13 mouse cellular contexts compared by ENCODE assay signal in the genomic region with DNA sequence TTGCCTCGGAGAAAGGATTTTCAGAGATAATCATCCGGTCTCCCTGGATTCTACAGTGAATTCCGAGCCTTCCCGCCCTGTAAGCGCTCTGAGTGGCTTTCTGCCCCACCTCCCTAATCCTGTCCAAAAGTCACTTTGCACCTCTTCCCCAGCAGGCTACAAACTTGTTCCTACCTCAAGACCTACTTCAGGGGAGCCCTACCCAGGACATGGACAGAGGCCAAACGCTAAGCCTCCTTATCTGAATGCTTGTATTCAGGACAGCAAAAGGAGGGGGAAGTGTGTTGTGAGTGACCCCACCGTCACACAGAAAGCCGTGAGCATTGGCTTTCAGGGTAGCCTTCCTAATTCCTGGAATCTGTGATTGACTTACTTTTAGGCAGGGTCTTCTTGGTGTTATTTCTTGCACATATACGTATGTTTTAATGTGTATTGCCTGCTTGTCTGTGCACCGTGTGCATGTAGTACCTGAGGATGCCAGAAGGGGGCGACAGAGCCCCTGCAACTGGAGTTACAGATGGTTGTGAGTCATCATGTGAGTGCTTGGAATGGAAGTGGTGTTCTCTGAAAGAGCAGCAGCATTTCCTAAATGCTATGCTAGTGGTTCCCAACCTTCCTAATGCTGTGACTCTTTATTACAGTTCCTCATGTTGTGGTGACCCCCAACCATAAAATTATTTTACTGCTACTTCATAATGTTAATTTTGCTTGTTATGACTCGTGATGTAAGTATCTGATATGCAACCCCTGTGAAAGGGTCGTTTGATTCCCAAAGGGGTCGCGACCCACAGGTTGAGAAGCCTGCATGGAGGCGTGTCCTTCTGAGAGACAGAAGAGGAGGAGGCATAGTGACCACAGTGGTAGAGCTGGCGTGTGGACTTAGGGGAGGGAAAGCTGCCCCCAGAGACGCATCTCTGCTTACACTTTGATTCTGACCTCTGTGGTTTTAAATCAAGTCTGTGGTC. TPM values are rescaled to one million over a fixed set of nuclear protein-coding genes. Genes with fewer than 3 reads are reported as not detected.
DNase-seq lines count a peak whose midpoint lies in the region; ATAC-seq and TF ChIP-seq lines count a peak whose summit lies in the region.
"Had no signal": no experiment of that assay in that cellular context is flagged by ENCODE, and none has a peak within 500 bp of the region (broad histone marks: within the 10 kb centered on the region; RNA-seq: fewer than 3 reads in every experiment).

No protein-coding gene starts in this region.

- H3K27me3 ChIP-seq in heart, postnatal 0 days (ENCODE audit: control insufficient read depth, insufficient read depth, low read length) = peaks cover 27% of the 10 kb centered on the region
- peaks cover 12% of the 10 kb centered on the region for H3K27me3 ChIP-seq in G1E (ENCODE audit: insufficient read depth, low read length)
- peaks cover 31% of the 10 kb centered on the region for H3K27me3 ChIP-seq in lung, embryonic 14.5 days (ENCODE audit: insufficient read depth, low read length)

- H3K4me3 ChIP-seq in heart, postnatal 0 days (ENCODE audit: low read depth, low read length) = no peak overlapping the region
- no peak overlapping the region for H3K4me3 ChIP-seq in G1E (ENCODE audit: low read depth, low read length)
- no peak overlapping the region for H3K4me3 ChIP-seq in lung, embryonic 14.5 days (ENCODE audit: low read depth, low read length)
- H3K4me3 ChIP-seq: forebrain, embryonic 12.5 days; hindbrain, embryonic 10.5 days; liver, embryonic 13.5 days had no signal

- no peak for ATAC-seq in heart, postnatal 0 days (ENCODE audit: insufficient read depth, low read depth)
- ATAC-seq in G1E (ENCODE audit: extremely low read depth, insufficient number of reproducible peaks, low FRiP score, poor library complexity, severe bottlenecking) = no peak
- ATAC-seq in lung, embryonic 14.5 days (ENCODE audit: insufficient read depth) = no peak
- ATAC-seq: midbrain, embryonic 16.5 days had no signal

- no peak overlapping the region for H3K27ac ChIP-seq in heart, postnatal 0 days (ENCODE audit: low read depth)
- H3K27ac ChIP-seq in lung, embryonic 14.5 days (ENCODE audit: low read depth) = no peak overlapping the region
- H3K27ac ChIP-seq: forebrain, embryonic 12.5 days; hindbrain, embryonic 10.5 days; liver, embryonic 13.5 days had no signal

- H3K4me1 ChIP-seq in heart, postnatal 0 days (ENCODE audit: control insufficient read depth, insufficient read depth) = peaks cover 17% of the 10 kb centered on the region
- H3K4me1 ChIP-seq in G1E (ENCODE audit: insufficient read depth, low read depth, low read length) = no peaks in the 10 kb centered on the region
- no peaks in the 10 kb centered on the region for H3K4me1 ChIP-seq in lung, embryonic 14.5 days (ENCODE audit: insufficient read depth)
- H3K4me1 ChIP-seq: liver, embryonic 13.5 days had no signal

- TF ChIP-seq EP300 in heart, postnatal 0 days (IDR thresholded peaks at IDR 0.05; ENCODE audit: low read depth) = no peak

- no peaks in the 10 kb centered on the region for H3K36me3 ChIP-seq in heart, postnatal 0 days (replicated peaks; ENCODE audit: control insufficient read depth, insufficient read depth, low read length)
- no peaks in the 10 kb centered on the region for H3K36me3 ChIP-seq in G1E (replicated peaks)
- H3K36me3 ChIP-seq in lung, embryonic 14.5 days (ENCODE audit: insufficient read depth) = no peaks in the 10 kb centered on the region
- H3K36me3 ChIP-seq: forebrain, embryonic 12.5 days; hindbrain, embryonic 10.5 days; liver, embryonic 13.5 days had no signal

- TF ChIP-seq CTCF in heart, postnatal 0 days (IDR thresholded peaks at IDR 0.05; ENCODE audit: low read depth) = peak; percentile 46
- TF ChIP-seq CTCF in G1E (IDR thresholded peaks at IDR 0.05; ENCODE audit: low read depth, low read length) = peak; percentile 83
- TF ChIP-seq CTCF in lung, embryonic 14.5 days (IDR thresholded peaks at IDR 0.05; ENCODE audit: low read depth) = peak; percentile 61

- no peak overlapping the region for H3K4me2 ChIP-seq in heart, postnatal 0 days (ENCODE audit: low read depth, low read length)
- no peak overlapping the region for H3K4me2 ChIP-seq in lung, embryonic 14.5 days
- H3K4me2 ChIP-seq: forebrain, embryonic 12.5 days; liver, embryonic 13.5 days had no signal

- WGBS in heart, postnatal 0 days = 63% methylated on average over 18 of the region's 18 CpGs
- WGBS in lung, embryonic 14.5 days = 70% methylated on average over 18 of the region's 18 CpGs

- no peak overlapping the region for H3K9ac ChIP-seq in heart, postnatal 0 days (replicated peaks; ENCODE audit: low read depth, low read length)
- no peak overlapping the region for H3K9ac ChIP-seq in lung, embryonic 14.5 days
- H3K9ac ChIP-seq: forebrain, embryonic 12.5 days; liver, embryonic 13.5 days had no signal

- no peaks in the 10 kb centered on the region for H3K9me3 ChIP-seq in heart, postnatal 0 days (replicated peaks; ENCODE audit: control insufficient read depth, low read length)
- peaks cover 5% of the 10 kb centered on the region for H3K9me3 ChIP-seq in G1E (replicated peaks)
- peaks cover 3% of the 10 kb centered on the region; the same call in 1 of the 2 replicates for H3K9me3 ChIP-seq in lung, embryonic 14.5 days (ENCODE audit: low read depth, low read length)

- no peak for DNase-seq in heart, postnatal 0 days (ENCODE audit: low spot score)
- DNase-seq in heart, adult 18-20 months = no peak
- DNase-seq in 3T3-L1 (ENCODE audit: low read depth, low spot score) = peak; percentile 59
- no peak for DNase-seq in G1E (ENCODE audit: low spot score)
- no peak for DNase-seq in lung, embryonic 14.5 days
- no peak for DNase-seq in adrenal gland, postnatal 36 days
- DNase-seq in left cerebral cortex, adult 11 months (ENCODE audit: low spot score) = no peak
- DNase-seq in left cerebral cortex, adult 8-10 months (ENCODE audit: low spot score in 2 of 2) = no peak
- DNase-seq: liver, embryonic 13.5 days had no signal

RNA-seq across cellular contexts. Expression of a gene that starts 6.1 kb away (rescaled TPM):
- total RNA-seq in heart, postnatal 0 days (2014; rRNA removed; ENCODE audit: low replicate concordance) = not detected in 2 replicates
- polyA plus RNA-seq in heart, postnatal 0 days (2015; fragmentation: Nextera tagmentation; extraction: Ambion mirVana) = 0.04 TPM in 1 of 2 replicates, not detected in the other
- under 1 TPM in 1 of 2 experiments, not detected in 1; 0.32 TPM for total RNA-seq in heart, adult 18-20 months (2021)
- total RNA-seq in G1E (2014; fragmentation: Nextera tagmentation) (not detected in 2 replicates), G1E (2017) (0.06 TPM in 1 of 2 replicates, not detected in the other)
- polyA plus RNA-seq in G1E (2012) = not detected in 2 replicates
- polyA plus RNA-seq in lung, embryonic 14.5 days (2014; fragmentation: Nextera tagmentation; extraction: Ambion mirVana) = not detected in 2 replicates
- total RNA-seq in adrenal gland, postnatal 36 days (2021) = 10 to 100 TPM; 45.9 to 47.8 TPM
- total RNA-seq in left cerebral cortex, adult 8-10 months (2022) = 100 to 1,000 TPM; 230 to 238 (median 233) TPM

RNA-seq across cellular contexts. Expression of a gene that starts 21.3 kb away (rescaled TPM):
- total RNA-seq in heart, postnatal 0 days (2014; rRNA removed; ENCODE audit: low replicate concordance) = not detected in 2 replicates
- polyA plus RNA-seq in heart, postnatal 0 days (2015; fragmentation: Nextera tagmentation; extraction: Ambion mirVana) = 0.10 and 0.15 TPM in 2 replicates
- total RNA-seq in heart, adult 18-20 months (2021) = not detected
- not detected in 2 replicates for total RNA-seq in G1E (2014; fragmentation: Nextera tagmentation)
- not detected in 2 replicates for total RNA-seq in G1E (2017)
- not detected in 2 replicates for polyA plus RNA-seq in G1E (2012)
- not detected in 2 replicates for polyA plus RNA-seq in lung, embryonic 14.5 days (2014; fragmentation: Nextera tagmentation; extraction: Ambion mirVana)
- not detected for total RNA-seq in adrenal gland, postnatal 36 days (2021)
- 10 to 100 TPM; 23.0 to 35.7 (median 32.1) TPM for total RNA-seq in left cerebral cortex, adult 8-10 months (2022)
- polyA plus RNA-seq: forebrain, embryonic 12.5 days; gonadal fat pad, adult 2 months; liver, embryonic 13.5 days had no signal

RNA-seq across cellular contexts. Expression of a gene that starts 35.2 kb away (rescaled TPM):
- total RNA-seq in heart, postnatal 0 days (2014; rRNA removed; ENCODE audit: low replicate concordance) = 17.2 and 35.7 TPM in 2 replicates
- 9.1 and 9.9 TPM in 2 replicates for polyA plus RNA-seq in heart, postnatal 0 days (2015; fragmentation: Nextera tagmentation; extraction: Ambion mirVana)
- total RNA-seq in heart, adult 18-20 months (2021) = 10 to 100 TPM; 12.5 to 24.8 TPM
- total RNA-seq in G1E (2014; fragmentation: Nextera tagmentation) (not detected in 2 replicates), G1E (2017) (0.12 and 0.22 TPM in 2 replicates)
- 0.02 TPM in 2 replicates for polyA plus RNA-seq in G1E (2012)
- 24.6 and 27.1 TPM in 2 replicates for polyA plus RNA-seq in lung, embryonic 14.5 days (2014; fragmentation: Nextera tagmentation; extraction: Ambion mirVana)
- 10 to 100 TPM in 1 of 2 experiments, 1 to 10 TPM in 1; 8.8 to 13.3 TPM for total RNA-seq in adrenal gland, postnatal 36 days (2021)
- 1 to 10 TPM; 4.0 to 5.5 (median 5.2) TPM for total RNA-seq in left cerebral cortex, adult 8-10 months (2022)

RNA-seq across cellular contexts. Expression of a gene that starts 36.8 kb away (rescaled TPM):
- 1.2 and 3.4 TPM in 2 replicates for total RNA-seq in heart, postnatal 0 days (2014; rRNA removed; ENCODE audit: low replicate concordance)
- 10.9 and 11.6 TPM in 2 replicates for polyA plus RNA-seq in heart, postnatal 0 days (2015; fragmentation: Nextera tagmentation; extraction: Ambion mirVana)
- 10 to 100 TPM; 10.9 to 12.3 TPM for total RNA-seq in heart, adult 18-20 months (2021)
- total RNA-seq in G1E (2014; fragmentation: Nextera tagmentation) (22.5 and 27.8 TPM in 2 replicates), G1E (2017) (15.0 and 16.6 TPM in 2 replicates)
- polyA plus RNA-seq in G1E (2012) = 31.3 and 48.1 TPM in 2 replicates
- polyA plus RNA-seq in lung, embryonic 14.5 days (2014; fragmentation: Nextera tagmentation; extraction: Ambion mirVana) = 35.8 and 40.6 TPM in 2 replicates
- 10 to 100 TPM; 12.9 to 20.4 TPM for total RNA-seq in adrenal gland, postnatal 36 days (2021)
- total RNA-seq in left cerebral cortex, adult 8-10 months (2022) = 10 to 100 TPM; 16.7 to 19.5 (median 18.1) TPM

RNA-seq across cellular contexts. Expression of a gene that starts 52.2 kb away (rescaled TPM):
- total RNA-seq in heart, postnatal 0 days (2014; rRNA removed; ENCODE audit: low replicate concordance) = 119 and 133 TPM in 2 replicates
- polyA plus RNA-seq in heart, postnatal 0 days (2015; fragmentation: Nextera tagmentation; extraction: Ambion mirVana) = 151 and 159 TPM in 2 replicates
- total RNA-seq in heart, adult 18-20 months (2021) = 10 to 100 TPM; 90.7 to 95.9 TPM
- total RNA-seq in G1E (2014; fragmentation: Nextera tagmentation) = 41.1 and 42.1 TPM in 2 replicates
- 40.1 and 42.4 TPM in 2 replicates for total RNA-seq in G1E (2017)
- polyA plus RNA-seq in G1E (2012) = 44.1 and 52.8 TPM in 2 replicates
- polyA plus RNA-seq in lung, embryonic 14.5 days (2014; fragmentation: Nextera tagmentation; extraction: Ambion mirVana) = 183 and 192 TPM in 2 replicates
- 100 to 1,000 TPM; 127 to 140 TPM for total RNA-seq in adrenal gland, postnatal 36 days (2021)
- 10 to 100 TPM; 75.8 to 85.5 (median 78.9) TPM for total RNA-seq in left cerebral cortex, adult 8-10 months (2022)

Comparison
In these comparisons a context has a peak if more than half of its experiments do, and no peak if none do; other contexts are left out.
1. RNA of a gene that starts 6.1 kb away (total RNA-seq): 230 to 238 TPM in left cerebral cortex, adult 8-10 months and 45.9 to 47.8 TPM in adrenal gland, postnatal 36 days; 0.32 TPM in heart, adult 18-20 months, not detected in heart, postnatal 0 days and 0.06 TPM in G1E; every median in the first group is over 10 times any median in the second.
2. RNA of a gene that starts 21.3 kb away (total RNA-seq): 23.0 to 35.7 TPM in left cerebral cortex, adult 8-10 months; not detected in heart, postnatal 0 days, not detected in heart, adult 18-20 months, not detected in G1E and not detected in adrenal gland, postnatal 36 days; every median in the first group is over 10 times any median in the second.
3. RNA of a gene that starts 35.2 kb away (total RNA-seq): 17.2 to 35.7 TPM in heart, postnatal 0 days, 12.5 to 24.8 TPM in heart, adult 18-20 months, 8.8 to 13.3 TPM in adrenal gland, postnatal 36 days and 4.0 to 5.5 TPM in left cerebral cortex, adult 8-10 months; 0.12 to 0.22 TPM in G1E; every median in the first group is over 4 times any median in the second.
4. Peak in every context shown above with its lines, with median percentiles within 50 percentile points of each other: CTCF ChIP-seq.